Mouse (Mus musculus): ENCODE data around the gene Atp2a1. TPM values are rescaled to one million over a fixed set of nuclear protein-coding genes. Genes with fewer than 3 reads are reported as not detected.

The Atp2a1 gene
- total and polyA plus RNA-seq, 2 experiments from 2014 or later = 0.68 to 0.99 TPM

- H3K4me2 ChIP-seq (ENCODE audit: low read depth, low read length) = no peak overlapping the region
- H3K36me3 ChIP-seq (ENCODE audit: insufficient read depth, low read length) = peaks cover 13% of the 10 kb centered on the region
- H3K27ac ChIP-seq = no peak overlapping the region
- 64% methylated on average over 4 of the region's 4 CpGs for WGBS
- ATAC-seq (no peak), DNase-seq (ENCODE audit: low spot score) (no peak)
- H3K9ac ChIP-seq (replicated peaks; ENCODE audit: low read length) = no peak overlapping the region
- no peaks in the 10 kb centered on the region for H3K4me1 ChIP-seq (ENCODE audit: insufficient read depth, low read length)
- H3K9me3 ChIP-seq (ENCODE audit: low read length) = no peaks in the 10 kb centered on the region
- no peak for TF ChIP-seq CTCF (IDR thresholded peaks at IDR 0.05; ENCODE audit: low read depth)
- no peaks in the 10 kb centered on the region for H3K27me3 ChIP-seq (ENCODE audit: insufficient read depth, low read length)
- H3K4me3 ChIP-seq (ENCODE audit: low read length) = no peak overlapping the region
Measured at GRCm38 (mm10) chr7:126464121-126464520, 1.2 kb upstream of the Atp2a1 start.

GRCm38 (mm10) chr7:126463547-126463946, 639 bp upstream of the Atp2a1 start:
- Histone ChIP-seq H3K27me3 (ENCODE audit: insufficient read depth, low read length) (no peaks in the 10 kb centered on the region), H3K4me1 (ENCODE audit: insufficient read depth, low read length) (no peaks in the 10 kb centered on the region), H3K9ac (replicated peaks; ENCODE audit: low read length) (no peak overlapping the region), H3K4me2 (ENCODE audit: low read depth, low read length) (no peak overlapping the region), H3K4me3 (ENCODE audit: low read length) (no peak overlapping the region), H3K27ac (no peak overlapping the region), H3K9me3 (ENCODE audit: low read length) (no peaks in the 10 kb centered on the region), H3K36me3 (ENCODE audit: insufficient read depth, low read length) (peaks cover 7% of the 10 kb centered on the region)
- no peak for TF ChIP-seq CTCF (IDR thresholded peaks at IDR 0.05; ENCODE audit: low read depth)
- DNase-seq (ENCODE audit: low spot score) (no peak), ATAC-seq (no peak)
- WGBS = 52% methylated on average over 4 of the region's 4 CpGs

GRCm38 (mm10) chr7:126461626-126462025, 1.3 kb downstream of the Atp2a1 start:
- Histone ChIP-seq H3K36me3 (ENCODE audit: insufficient read depth, low read length) (no peaks in the 10 kb centered on the region), H3K4me3 (ENCODE audit: low read length) (no peak overlapping the region), H3K9ac (replicated peaks; ENCODE audit: low read length) (no peak overlapping the region), H3K4me1 (ENCODE audit: insufficient read depth, low read length) (no peaks in the 10 kb centered on the region), H3K27ac (no peak overlapping the region), H3K9me3 (ENCODE audit: low read length) (no peaks in the 10 kb centered on the region), H3K27me3 (ENCODE audit: insufficient read depth, low read length) (no peaks in the 10 kb centered on the region), H3K4me2 (ENCODE audit: low read depth, low read length) (no peak overlapping the region)
- no peak for TF ChIP-seq CTCF (IDR thresholded peaks at IDR 0.05; ENCODE audit: low read depth)
- WGBS = 66% methylated on average over 3 of the region's 3 CpGs
- DNase-seq (ENCODE audit: low spot score) = no peak
- ATAC-seq = no peak

GRCm38 (mm10) chr7:126460623-126461399, 2.1 kb downstream of the Atp2a1 start:
- TF ChIP-seq CTCF (IDR thresholded peaks at IDR 0.05; ENCODE audit: low read depth) = no peak
- Histone ChIP-seq H3K9ac (replicated peaks; ENCODE audit: low read length) (no peak overlapping the region), H3K9me3 (ENCODE audit: low read length) (no peaks in the 10 kb centered on the region), H3K27ac (no peak overlapping the region), H3K4me2 (ENCODE audit: low read depth, low read length) (no peak overlapping the region), H3K27me3 (ENCODE audit: insufficient read depth, low read length) (no peaks in the 10 kb centered on the region), H3K36me3 (ENCODE audit: insufficient read depth, low read length) (no peaks in the 10 kb centered on the region), H3K4me3 (ENCODE audit: low read length) (no peak overlapping the region), H3K4me1 (ENCODE audit: insufficient read depth, low read length) (no peaks in the 10 kb centered on the region)
- DNase-seq (ENCODE audit: low spot score) = no peak
- no peak for ATAC-seq
- WGBS = 55% methylated on average over 10 of the region's 10 CpGs

GRCm38 (mm10) chr7:126458844-126459618, 3.9 kb downstream of the Atp2a1 start:
- Histone ChIP-seq H3K9ac (replicated peaks; ENCODE audit: low read length) (no peak overlapping the region), H3K27me3 (ENCODE audit: insufficient read depth, low read length) (no peaks in the 10 kb centered on the region), H3K36me3 (ENCODE audit: insufficient read depth, low read length) (no peaks in the 10 kb centered on the region), H3K4me3 (ENCODE audit: low read length) (no peak overlapping the region), H3K27ac (no peak overlapping the region), H3K9me3 (ENCODE audit: low read length) (no peaks in the 10 kb centered on the region), H3K4me1 (ENCODE audit: insufficient read depth, low read length) (no peaks in the 10 kb centered on the region), H3K4me2 (ENCODE audit: low read depth, low read length) (no peak overlapping the region)
- DNase-seq (ENCODE audit: low spot score) = no peak
- ATAC-seq = no peak
- 86% methylated on average over 11 of the region's 11 CpGs for WGBS
- TF ChIP-seq CTCF (IDR thresholded peaks at IDR 0.05; ENCODE audit: low read depth) = no peak

- no peaks in the 10 kb centered on the region for H3K9me3 ChIP-seq (ENCODE audit: low read length)
- TF ChIP-seq CTCF (IDR thresholded peaks at IDR 0.05; ENCODE audit: low read depth) = no peak
- H3K4me3 ChIP-seq (ENCODE audit: low read length) = no peak overlapping the region
- no peaks in the 10 kb centered on the region for H3K36me3 ChIP-seq (ENCODE audit: insufficient read depth, low read length)
- H3K4me1 ChIP-seq (ENCODE audit: insufficient read depth, low read length) = no peaks in the 10 kb centered on the region
- no peak overlapping the region for H3K4me2 ChIP-seq (ENCODE audit: low read depth, low read length)
- DNase-seq (ENCODE audit: low spot score) (no peak), ATAC-seq (no peak)
- WGBS = 80% methylated on average over 5 of the region's 5 CpGs
- no peak overlapping the region for H3K9ac ChIP-seq (replicated peaks; ENCODE audit: low read length)
- no peaks in the 10 kb centered on the region for H3K27me3 ChIP-seq (ENCODE audit: insufficient read depth, low read length)
- H3K27ac ChIP-seq = no peak overlapping the region
Measured at GRCm38 (mm10) chr7:126458225-126458624, 4.7 kb downstream of the Atp2a1 start.

Measured in hindbrain, postnatal 0 days (tissue).